Mouse (Mus musculus): ENCODE data around the gene C2cd3. TPM values are rescaled to one million over a fixed set of nuclear protein-coding genes. Genes with fewer than 3 reads are reported as not detected.

Gene C2cd3
- 33.4 and 41.3 TPM in 2 replicates for polyA plus RNA-seq (2012; ENCODE audit: low replicate concordance)

GRCm38 (mm10) chr7:100371495-100372451 lies at the start of gene C2cd3, which contains the start of gene Ppme1:
Gene C2cd3, plus strand, starts transcription at chr7:100372233.
Gene Ppme1, minus strand, starts transcription at chr7:100372307.

GRCm38 (mm10) chr7:100472777-100473176 lies 100.7 kb downstream of the C2cd3 start, which contains the start of gene Ucp3:
Gene Ucp3, plus strand, starts transcription at chr7:100472990.

GRCm38 (mm10) chr7:100493117-100493483 lies 121.1 kb downstream of the C2cd3 start, which contains the start of gene Ucp2:
Gene Ucp2, plus strand, starts transcription at chr7:100493337.

GRCm38 (mm10) chr7:100514573-100514972 lies 142.5 kb downstream of the C2cd3 start, which contains the start of gene Dnajb13:
Gene Dnajb13, minus strand, starts transcription at chr7:100514960.

Other genes with a start within 250 kb of the C2cd3 start
- gene Lipt2, start 213.0 kb upstream of the C2cd3 start, polyA plus RNA-seq (2012; ENCODE audit: low replicate concordance), result 2.5 and 4.8 TPM in 2 replicates
- gene Kcne3, start 195.7 kb upstream of the C2cd3 start, polyA plus RNA-seq (2012; ENCODE audit: low replicate concordance), result not detected in 2 replicates
- 13.3 and 18.2 TPM in 2 replicates for gene Pgm2l1, start 144.8 kb upstream of the C2cd3 start, polyA plus RNA-seq (2012; ENCODE audit: low replicate concordance)
- gene P4ha3, start 86.7 kb upstream of the C2cd3 start, polyA plus RNA-seq (2012; ENCODE audit: low replicate concordance), result 0.09 TPM in 1 of 2 replicates, not detected in the other
- 20.3 and 37.1 TPM in 2 replicates for gene Ppme1, start 74 bp downstream of the C2cd3 start, polyA plus RNA-seq (2012; ENCODE audit: low replicate concordance)
- 0.14 and 0.38 TPM in 2 replicates for gene Ucp3, start 100.8 kb downstream of the C2cd3 start, polyA plus RNA-seq (2012; ENCODE audit: low replicate concordance)
- 668 and 693 TPM in 2 replicates for gene Ucp2, start 121.1 kb downstream of the C2cd3 start, polyA plus RNA-seq (2012; ENCODE audit: low replicate concordance)
- 0.76 TPM in 1 of 2 replicates, not detected in the other for gene Dnajb13, start 142.7 kb downstream of the C2cd3 start, polyA plus RNA-seq (2012; ENCODE audit: low replicate concordance)
- gene Coa4, start 164.8 kb downstream of the C2cd3 start, polyA plus RNA-seq (2012; ENCODE audit: low replicate concordance), result 4.2 and 6.8 TPM in 2 replicates
- 34.3 and 34.8 TPM in 2 replicates for gene Rab6a, start 235.2 kb downstream of the C2cd3 start, polyA plus RNA-seq (2012; ENCODE audit: low replicate concordance)
- 0.89 and 1.2 TPM in 2 replicates for gene Mrpl48, start 236.1 kb downstream of the C2cd3 start, polyA plus RNA-seq (2012; ENCODE audit: low replicate concordance)